Mouse (Mus musculus) kidney, postnatal 0 days (tissue): ENCODE results near the gene 4931406P16Rik. TPM values are rescaled to one million over a fixed set of nuclear protein-coding genes. Genes with fewer than 3 reads are reported as not detected.
A peak's percentile ranks its signal among the peaks of the same experiment; 100 is the strongest.

Experiments
- ATAC-seq: fragments of 200-750 bp; cut with Nextera tagmentation; replicated peaks from 2 replicates; pipeline ENCODE4 v1.8.0; 2017; ENCODE audit warnings: low read depth, moderate number of reproducible peaks, moderate TSS enrichment, moderate library complexity; ENCODE audit not compliant: low FRiP score
- DNase-seq: peaks from one replicate; pipeline ENCODE4 v3.0.0-alpha.2; 2016; ENCODE audit warnings: low spot score
- H3K27ac ChIP-seq: fragments of 300-500 bp; sonication (generic); 2 replicates; pipeline ENCODE4 v1.5.1; 2014; ENCODE audit warnings: mild to moderate bottlenecking
- H3K27me3 ChIP-seq: fragments of 300-500 bp; sonication (generic); 2 replicates; pipeline ENCODE4 v1.6.1; 2014; ENCODE audit warnings: low read length, mixed read lengths; ENCODE audit not compliant: insufficient read depth
- H3K36me3 ChIP-seq: fragments of 300-500 bp; sonication (generic); 2 replicates; pipeline ENCODE4 v1.6.1; 2014; ENCODE audit warnings: low read length, mixed read lengths; ENCODE audit not compliant: insufficient read depth
- H3K4me1 ChIP-seq: fragments of 300-500 bp; sonication (generic); replicated peaks from 2 replicates; pipeline ENCODE4 v1.6.1; 2014; ENCODE audit warnings: antibody characterized with exemption, low read length, mixed read lengths; ENCODE audit not compliant: insufficient read depth
- H3K4me2 ChIP-seq: fragments of 300-500 bp; sonication (generic); 2 replicates; pipeline ENCODE4 v1.6.1; 2014; ENCODE audit warnings: mild to moderate bottlenecking, low read length, moderate library complexity, mixed read lengths
- H3K4me3 ChIP-seq: fragments of 300-500 bp; sonication (generic); replicated peaks from 2 replicates; pipeline ENCODE4 v1.5.1; 2014; ENCODE audit warnings: low read depth, low read length
- H3K9ac ChIP-seq: fragments of 300-500 bp; sonication (generic); 2 replicates; pipeline ENCODE4 v1.6.1; 2014; ENCODE audit warnings: low read depth, low read length
- H3K9me3 ChIP-seq: fragments of 300-500 bp; sonication (generic); replicated peaks from 2 replicates; pipeline ENCODE4 v1.6.1; 2016; ENCODE audit warnings: low read length, inconsistent platforms, mixed read lengths
- CTCF ChIP-seq: IDR thresholded peaks from 2 replicates; pipeline ENCODE4 v1.5.1; 2016; ENCODE audit warnings: antibody characterized with exemption, low read depth, mild to moderate bottlenecking, moderate library complexity
- WGBS: fragments of 180-500 bp; shearing (Covaris S2); extraction: QIAGEN DNeasy Blood & Tissue Kit; methylation state at CpG from one replicate; pipeline ENCODE4 v1.1.7; 2014; 5-methylcytosine and 5-hydroxymethylcytosine counted together
- polyA plus RNA-seq: library from polyadenylated mRNA; unstranded; fragments of >200 nt; fragmentation: Nextera tagmentation; extraction: Ambion mirVana; gene quantifications from 2 replicates; pipeline ENCODE4 v1.2.1, GENCODE M21; 2015

4931406P16Rik gene
- polyA plus RNA-seq = 39.1 and 41.2 TPM in 2 replicates

DNA sequence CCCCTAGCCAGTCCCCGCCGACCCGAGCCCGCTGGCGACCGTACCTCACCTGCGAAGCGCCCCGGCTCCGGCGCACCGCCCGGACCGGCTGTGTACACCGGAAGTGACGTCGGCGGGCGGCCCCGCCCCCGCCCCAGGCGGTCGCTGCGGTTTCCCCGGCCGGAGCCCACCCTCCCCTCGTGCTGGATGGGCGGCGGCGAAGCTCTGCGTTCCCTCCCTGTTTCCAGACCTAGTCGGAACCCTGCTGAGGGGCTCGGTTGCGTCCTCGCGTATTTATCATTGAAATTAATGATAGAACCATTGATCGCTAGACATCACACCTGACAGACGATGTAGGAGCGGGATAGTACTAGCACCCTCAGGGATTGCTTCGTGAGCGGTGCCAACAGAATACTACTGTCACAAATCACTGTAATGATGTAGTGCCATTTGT lies at the start of gene 4931406P16Rik:
4931406P16Rik (minus strand) TSS at position 109 of the 433 bp plus-strand sequence.
- DNase-seq = peak; percentile 91

DNA sequence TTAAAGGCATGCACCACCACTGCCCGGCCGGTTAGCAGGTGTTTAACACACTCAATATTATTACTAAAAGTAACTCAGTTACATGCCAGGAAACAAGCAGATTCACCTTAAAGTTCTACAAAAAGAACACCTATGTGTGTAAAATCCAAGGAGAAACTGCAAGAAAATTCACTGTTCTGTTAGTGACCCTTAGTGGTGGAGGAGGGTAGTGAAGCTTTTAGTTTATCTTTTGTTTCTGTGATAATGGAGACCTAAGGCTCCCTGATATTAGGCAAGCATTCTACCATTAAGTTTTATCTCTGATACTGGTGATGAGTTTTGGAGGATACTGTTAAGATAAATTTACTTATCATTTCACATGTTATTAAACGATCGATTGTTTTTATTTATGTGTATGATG lies 42.3 kb upstream of the 4931406P16Rik start:
- H3K36me3 ChIP-seq = peaks cover 24% of the 10 kb centered on the region
- H3K27ac ChIP-seq = no peak overlapping the region
- no peak overlapping the region for H3K4me3 ChIP-seq
- no peaks in the 10 kb centered on the region for H3K27me3 ChIP-seq
- no peak overlapping the region for H3K4me2 ChIP-seq
- ATAC-seq (no peak), DNase-seq (peak; percentile 68)
- H3K4me1 ChIP-seq = no peaks in the 10 kb centered on the region
- H3K9ac ChIP-seq = no peak overlapping the region
- TF ChIP-seq CTCF = peak; percentile 75
- no peaks in the 10 kb centered on the region for H3K9me3 ChIP-seq
- WGBS = 96% methylated on average over 4 of the region's 4 CpGs

More for the DNA sequence above, at the start of gene 4931406P16Rik:
- Histone ChIP-seq H3K27ac (peak within 1 kb of the TSS; percentile 97), H3K4me3 (peak within 1 kb of the TSS; percentile 98), H3K9ac (peak within 1 kb of the TSS; percentile 95), H3K36me3 (no peaks in the 10 kb centered on the region), H3K4me2 (peak within 1 kb of the TSS; percentile 65), H3K27me3 (no peaks in the 10 kb centered on the region), H3K9me3 (no peaks in the 10 kb centered on the region), H3K4me1 (0 out of 2 replicates have a peak, but pooled peaks cover 2% of the 10 kb centered on the region)
- WGBS = under 1% methylated on average over 41 of the region's 41 CpGs
- no peak for TF ChIP-seq CTCF
- ATAC-seq = peak; percentile 93

DNA sequence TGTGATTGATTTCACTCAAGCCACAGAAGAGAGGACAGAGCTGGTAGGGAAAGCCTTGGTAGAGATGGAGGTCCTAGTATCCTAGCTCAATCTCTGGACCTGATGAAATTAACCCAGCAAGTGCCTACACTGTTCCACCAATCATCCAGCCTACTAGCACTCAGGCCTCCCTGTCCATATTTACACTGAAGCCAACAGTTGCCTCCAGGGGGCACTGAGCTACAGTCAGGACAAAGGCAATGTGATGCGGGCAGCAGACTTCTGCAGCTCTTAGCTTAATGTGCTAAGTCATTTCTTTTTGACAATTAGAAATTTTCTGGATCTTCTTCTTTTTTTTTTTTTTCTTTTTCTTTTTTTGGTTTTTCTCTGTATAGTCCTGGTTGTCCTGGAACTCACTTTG lies 38.6 kb upstream of the 4931406P16Rik start:
- DNase-seq = peak; percentile 16
- Histone ChIP-seq H3K9ac (no peak overlapping the region), H3K4me2 (no peak overlapping the region), H3K27me3 (no peaks in the 10 kb centered on the region), H3K4me1 (no peaks in the 10 kb centered on the region), H3K9me3 (no peaks in the 10 kb centered on the region), H3K27ac (no peak overlapping the region), H3K4me3 (no peak overlapping the region), H3K36me3 (peaks cover 49% of the 10 kb centered on the region)
- TF ChIP-seq CTCF = peak; percentile 55
- WGBS = 77% methylated on average over 1 of the region's 1 CpGs
- ATAC-seq = no peak

DNA sequence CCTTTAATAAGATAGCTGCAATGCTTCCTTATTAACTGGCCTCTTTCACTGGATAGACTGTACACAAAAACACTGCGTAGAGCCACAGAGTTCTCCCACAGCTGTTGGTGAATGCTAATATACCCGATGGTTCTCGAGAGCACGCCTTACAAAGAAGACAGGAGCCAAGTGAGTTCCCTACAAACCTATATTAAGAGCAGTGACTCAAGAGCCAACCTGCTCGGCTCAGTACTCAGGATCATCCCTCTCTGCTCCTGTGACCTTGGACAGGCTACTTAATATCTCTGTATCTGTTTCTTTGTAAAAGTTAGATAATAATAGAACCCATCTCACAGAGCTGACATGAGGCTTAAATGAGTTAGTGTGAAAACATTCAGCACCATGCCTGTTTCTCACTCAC lies 36.8 kb upstream of the 4931406P16Rik start:
- peaks cover 63% of the 10 kb centered on the region for H3K36me3 ChIP-seq
- H3K4me1 ChIP-seq = no peaks in the 10 kb centered on the region
- H3K9me3 ChIP-seq = no peaks in the 10 kb centered on the region
- no peaks in the 10 kb centered on the region for H3K27me3 ChIP-seq
- H3K9ac ChIP-seq = no peak overlapping the region
- no peak overlapping the region for H3K27ac ChIP-seq
- H3K4me2 ChIP-seq = no peak overlapping the region
- DNase-seq (no peak), ATAC-seq (no peak)
- no peak for TF ChIP-seq CTCF
- no peak overlapping the region for H3K4me3 ChIP-seq
- 96% methylated on average over 5 of the region's 5 CpGs for WGBS

DNA sequence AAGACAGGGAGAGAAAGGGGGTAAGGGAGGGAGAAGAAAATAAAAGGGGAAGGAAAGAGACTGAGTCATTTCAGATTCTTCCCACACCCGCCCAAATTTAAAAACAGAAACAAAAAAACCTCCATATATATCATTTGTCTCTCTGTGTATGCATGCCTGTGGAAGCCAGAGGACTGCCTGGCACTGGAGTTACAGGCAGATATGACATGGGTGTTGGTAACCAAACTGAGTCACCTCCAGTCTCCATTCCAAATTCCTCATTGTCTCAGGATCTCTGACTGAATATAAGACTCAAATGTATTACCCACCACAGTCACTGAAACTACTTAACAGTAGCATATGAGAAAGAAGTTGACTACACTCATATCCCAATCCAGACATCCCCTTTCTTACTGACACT lies 34.7 kb upstream of the 4931406P16Rik start:
- no peak overlapping the region for H3K9ac ChIP-seq
- no peaks in the 10 kb centered on the region for H3K4me1 ChIP-seq
- DNase-seq (no peak), ATAC-seq (no peak)
- no peaks in the 10 kb centered on the region for H3K9me3 ChIP-seq
- no peaks in the 10 kb centered on the region for H3K27me3 ChIP-seq
- peaks cover 74% of the 10 kb centered on the region for H3K36me3 ChIP-seq
- H3K4me3 ChIP-seq = no peak overlapping the region
- no peak overlapping the region for H3K4me2 ChIP-seq
- H3K27ac ChIP-seq = no peak overlapping the region
- 79% methylated on average over 1 of the region's 1 CpGs for WGBS
- TF ChIP-seq CTCF = no peak

DNA sequence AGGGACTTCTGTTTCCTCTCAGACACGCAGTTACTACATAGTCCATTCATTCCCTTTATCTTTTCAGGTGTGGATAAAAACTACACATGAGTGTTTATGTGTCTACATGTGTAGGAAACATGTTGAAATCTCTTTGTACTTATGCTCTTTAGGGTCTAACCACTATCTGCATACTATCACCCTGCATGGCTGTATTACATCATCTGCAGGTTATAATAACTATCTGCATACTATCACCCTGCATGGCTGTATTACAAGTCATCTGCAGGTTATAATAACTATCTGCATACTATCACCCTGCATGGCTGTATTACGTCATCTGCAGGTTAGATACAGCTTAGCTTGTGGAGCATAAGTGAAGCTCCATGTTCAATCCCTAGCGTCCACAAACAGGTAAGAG lies 33.7 kb upstream of the 4931406P16Rik start:
- H3K9me3 ChIP-seq = no peaks in the 10 kb centered on the region
- no peak overlapping the region for H3K4me3 ChIP-seq
- H3K36me3 ChIP-seq = peaks cover 74% of the 10 kb centered on the region
- H3K9ac ChIP-seq = no peak overlapping the region
- H3K4me2 ChIP-seq = no peak overlapping the region
- no peaks in the 10 kb centered on the region for H3K4me1 ChIP-seq
- H3K27me3 ChIP-seq = no peaks in the 10 kb centered on the region
- no peak overlapping the region for H3K27ac ChIP-seq
- WGBS = 95% methylated on average over 3 of the region's 3 CpGs
- no peak for TF ChIP-seq CTCF
- ATAC-seq (no peak), DNase-seq (no peak)

DNA sequence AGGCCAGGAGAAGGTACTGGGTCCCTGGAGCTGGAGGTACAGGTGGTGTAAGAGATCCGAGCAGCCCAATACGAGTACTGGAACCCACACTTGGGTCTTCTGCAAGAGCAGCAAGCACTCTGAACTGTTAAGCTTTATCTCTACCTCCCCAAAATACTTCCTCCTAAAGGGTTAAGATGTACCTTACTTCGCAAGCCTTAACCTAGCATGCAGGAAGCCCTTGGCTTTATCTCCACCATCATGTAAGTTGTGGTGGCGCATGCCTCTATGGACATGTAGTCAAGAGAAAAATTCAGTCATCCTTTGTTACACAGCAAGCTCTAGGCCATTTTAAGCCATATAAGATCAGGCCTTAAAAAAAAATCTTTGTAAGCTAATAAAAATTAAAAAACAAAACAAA lies 33.2 kb upstream of the 4931406P16Rik start:
- Histone ChIP-seq H3K4me1 (no peaks in the 10 kb centered on the region), H3K9ac (no peak overlapping the region), H3K36me3 (peaks cover 75% of the 10 kb centered on the region), H3K9me3 (no peaks in the 10 kb centered on the region), H3K27ac (no peak overlapping the region), H3K4me3 (no peak overlapping the region), H3K27me3 (no peaks in the 10 kb centered on the region), H3K4me2 (no peak overlapping the region)
- no peak for ATAC-seq
- 88% methylated on average over 4 of the region's 4 CpGs for WGBS
- DNase-seq = no peak
- TF ChIP-seq CTCF = no peak
